Comparison of ENCODE assay signal across 8 mouse cellular contexts in the genomic region with DNA sequence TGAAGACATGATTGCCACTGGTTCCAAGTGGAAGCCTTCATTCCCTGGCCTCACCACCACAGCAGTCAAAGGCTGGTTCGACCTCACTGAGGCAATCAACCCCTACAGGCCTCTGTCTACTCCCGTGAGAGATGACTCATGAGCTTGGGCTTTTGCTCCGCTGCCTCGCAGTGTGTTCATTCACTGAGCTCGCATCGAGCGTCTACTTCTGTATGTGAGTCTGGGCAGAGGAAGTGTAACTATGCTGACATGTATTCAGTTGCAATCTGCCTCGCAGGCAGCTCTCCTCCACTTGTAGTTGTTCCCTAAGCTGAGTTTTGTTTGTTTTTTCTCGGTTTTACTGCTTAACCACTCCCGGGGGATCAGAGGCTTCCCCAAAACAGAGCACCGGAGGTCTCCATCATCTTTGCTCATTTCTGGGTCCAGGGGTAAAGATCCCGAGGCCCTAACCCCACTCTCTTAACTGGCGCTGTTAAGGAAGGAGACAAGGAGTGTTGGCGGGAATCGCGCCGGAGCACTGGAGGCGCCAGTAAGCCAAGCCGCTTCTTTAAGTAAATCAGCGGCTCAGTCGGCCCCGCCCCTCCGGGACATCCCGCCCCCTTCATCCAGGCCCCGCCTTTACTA. TPM values are rescaled to one million over a fixed set of nuclear protein-coding genes. Genes with fewer than 3 reads are reported as not detected.
DNase-seq lines count a peak whose midpoint lies in the region; ATAC-seq and TF ChIP-seq lines count a peak whose summit lies in the region.

No protein-coding gene starts in this region.

- H3K4me2 ChIP-seq in kidney, postnatal 0 days (ENCODE audit: low read length) = peak overlapping the region; percentile 57

- no peak for DNase-seq in cerebellum, adult 9-10 months
- DNase-seq in 3134 (ENCODE audit: extremely low read depth, insufficient read length, low spot score) = peak; percentile 100
- peak; percentile 5 for DNase-seq in c-Kit-positive CD71-positive TER-119-positive erythroid progenitor cells, embryonic 14.5 days (ENCODE audit: low spot score)
- DNase-seq in heart, adult 2 months = peak in 1 of 2 experiments; percentile 74
- DNase-seq in kidney, postnatal 0 days (ENCODE audit: low spot score) = peak; percentile 73
- DNase-seq in lung, postnatal 36 days = peak; percentile 65
- peak; percentile 50 for DNase-seq in splenic B cell, adult 2 months (ENCODE audit: low read depth, low spot score)

- TF ChIP-seq POLR2A in heart, adult 2 months (IDR thresholded peaks at IDR 0.05; ENCODE audit: insufficient read depth, low read depth, low read length) = peak; percentile 97

- peak overlapping the region; percentile 57 for H3K4me3 ChIP-seq in heart, adult 2 months
- peak overlapping the region; percentile 16 for H3K4me3 ChIP-seq in kidney, postnatal 0 days (replicated peaks; ENCODE audit: low read depth, low read length)

- H3K36me3 ChIP-seq in heart, adult 2 months (ENCODE audit: control insufficient read depth, insufficient read depth, low read length) = no peaks in the 10 kb centered on the region
- H3K36me3 ChIP-seq in kidney, postnatal 0 days (ENCODE audit: insufficient read depth, low read length) = no peaks in the 10 kb centered on the region
- no peaks in the 10 kb centered on the region for H3K36me3 ChIP-seq in splenic B cell, adult 2 months (ENCODE audit: control insufficient read depth, insufficient read depth, low read length, poor library complexity, severe bottlenecking)

- intact Hi-C loops in heart, adult 2 months (cut with DNase I) = loop anchor here (2.0 to 5.0 kb wide), 4 partner anchors 51 to 322 kb away; no protein-coding TSS in a partner anchor

- no peaks in the 10 kb centered on the region for H3K79me2 ChIP-seq in heart, adult 2 months (replicated peaks; ENCODE audit: control insufficient read depth, insufficient read depth, low read length)

- peak; percentile 15; the same call in 1 of the 2 replicates for TF ChIP-seq EP300 in heart, adult 2 months (IDR thresholded peaks at IDR 0.05; ENCODE audit: insufficient read depth, low read depth, low read length)

- no peaks in the 10 kb centered on the region for H3K9me3 ChIP-seq in kidney, postnatal 0 days (replicated peaks; ENCODE audit: low read length)

- peaks cover 5% of the 10 kb centered on the region for H3K4me1 ChIP-seq in heart, adult 2 months (ENCODE audit: control insufficient read depth, insufficient read depth, low read length)
- H3K4me1 ChIP-seq in kidney, postnatal 0 days (replicated peaks; ENCODE audit: insufficient read depth, low read length) = 0 out of 2 replicates have a peak, but pooled peaks cover 13% of the 10 kb centered on the region

- peak; percentile 67; the same call in 1 of the 2 replicates for ATAC-seq in cerebellum, adult (ENCODE audit: insufficient number of reproducible peaks, low FRiP score, low TSS enrichment)
- ATAC-seq in kidney, postnatal 0 days (replicated peaks; ENCODE audit: low FRiP score, low read depth) = no peak; the same call in 1 of the 2 replicates

- H3K27ac ChIP-seq in heart, adult 2 months = peak overlapping the region; percentile 80
- H3K27ac ChIP-seq in kidney, postnatal 0 days = peak overlapping the region; percentile 90

- WGBS in heart, adult 2 months = 2% methylated on average over 25 of the region's 25 CpGs
- WGBS in kidney, postnatal 0 days = under 1% methylated on average over 25 of the region's 25 CpGs

- H3K27me3 ChIP-seq in heart, adult 2 months (ENCODE audit: control insufficient read depth, insufficient read depth, low read length) = no peaks in the 10 kb centered on the region
- no peaks in the 10 kb centered on the region for H3K27me3 ChIP-seq in kidney, postnatal 0 days (ENCODE audit: insufficient read depth, low read length)
- H3K27me3 ChIP-seq in splenic B cell, adult 2 months (ENCODE audit: control insufficient read depth, insufficient read depth, low read length, poor library complexity, severe bottlenecking) = 0 out of 2 replicates have a peak, but pooled peaks cover 2% of the 10 kb centered on the region

- H3K9ac ChIP-seq in heart, adult 2 months (ENCODE audit: low read depth, low read length) = peak overlapping the region; percentile 15
- peak overlapping the region; percentile 36; the same call in 1 of the 2 replicates for H3K9ac ChIP-seq in kidney, postnatal 0 days (ENCODE audit: low read depth, low read length)

- 0 out of 2 replicates have a peak, but pooled peaks have one; percentile 19 for TF ChIP-seq CTCF in heart, adult 2 months (IDR thresholded peaks at IDR 0.05)
- peak; percentile 19; the same call in 1 of the 2 replicates for TF ChIP-seq CTCF in kidney, postnatal 0 days (IDR thresholded peaks at IDR 0.05; ENCODE audit: low read depth)

RNA-seq across cellular contexts. Expression of a gene that starts 0.6 kb away (rescaled TPM):
- 10 to 100 TPM in 1 of 2 experiments, 1 to 10 TPM in 1; 10.0 to 11.1 TPM for total RNA-seq in heart, adult 2 months (2021)
- polyA plus RNA-seq in heart, adult 2 months (2012; rRNA removed) = 8.6 and 10.2 TPM in 2 replicates
- polyA plus RNA-seq in kidney, postnatal 0 days (2015; fragmentation: Nextera tagmentation; extraction: Ambion mirVana) = 22.7 and 24.9 TPM in 2 replicates
